Mouse (Mus musculus): Measurements from ENCODE around the gene Rnh1.

Gene Rnh1

GRCm38 (mm10) chr7:141164850-141165249 is 7.8 kb downstream of the Rnh1 start:
- DNase-seq (ENCODE audit: low read depth, low spot score): no peak

- no peak for DNase-seq (ENCODE audit: low read depth, low spot score)
Observed at GRCm38 (mm10) chr7:141164397-141164796, 8.3 kb downstream of the Rnh1 start.

GRCm38 (mm10) chr7:141155362-141155761 is 17.3 kb downstream of the Rnh1 start:
- DNase-seq (ENCODE audit: low read depth, low spot score): no peak

- DNase-seq (ENCODE audit: low read depth, low spot score): no peak
Observed at GRCm38 (mm10) chr7:141148639-141149038, 24.0 kb downstream of the Rnh1 start.

- no peak for DNase-seq (ENCODE audit: low read depth, low spot score)
Observed at GRCm38 (mm10) chr7:141147044-141147443, 25.6 kb downstream of the Rnh1 start.

GRCm38 (mm10) chr7:141146043-141146595 is 26.5 kb downstream of the Rnh1 start:
- DNase-seq (ENCODE audit: low read depth, low spot score): no peak

- DNase-seq (ENCODE audit: low read depth, low spot score): no peak
Observed at GRCm38 (mm10) chr7:141145403-141145802, 27.3 kb downstream of the Rnh1 start.

GRCm38 (mm10) chr7:141144650-141145049 is 28.0 kb downstream of the Rnh1 start:
- DNase-seq (ENCODE audit: low read depth, low spot score): no peak

GRCm38 (mm10) chr7:141143861-141144260 is 28.8 kb downstream of the Rnh1 start:
- no peak for DNase-seq (ENCODE audit: low read depth, low spot score)

GRCm38 (mm10) chr7:141143112-141143511 is 29.5 kb downstream of the Rnh1 start:
- DNase-seq (ENCODE audit: low read depth, low spot score): no peak

GRCm38 (mm10) chr7:141141326-141141725 is 31.3 kb downstream of the Rnh1 start:
- no peak for DNase-seq (ENCODE audit: low read depth, low spot score)

GRCm38 (mm10) chr7:141131904-141132755 is 40.5 kb downstream of the Rnh1 start:
- no peak for DNase-seq (ENCODE audit: low read depth, low spot score)

- DNase-seq (ENCODE audit: low read depth, low spot score): peak; percentile 74
Observed at GRCm38 (mm10) chr7:141131024-141131820, 41.4 kb downstream of the Rnh1 start.

- DNase-seq (ENCODE audit: low read depth, low spot score): no peak
Observed at GRCm38 (mm10) chr7:141123517-141123856, 49.2 kb downstream of the Rnh1 start.

GRCm38 (mm10) chr7:141122689-141123516 is 49.8 kb downstream of the Rnh1 start:
- peak; percentile 94 for DNase-seq (ENCODE audit: low read depth, low spot score)

GRCm38 (mm10) chr7:141122245-141122644 is 50.4 kb downstream of the Rnh1 start, which contains the start of gene Ptdss2:
Gene Ptdss2 (plus strand): TSS chr7:141122382.
- no peak for DNase-seq (ENCODE audit: low read depth, low spot score)

- no peak for DNase-seq (ENCODE audit: low read depth, low spot score)
Observed at GRCm38 (mm10) chr7:141121051-141121531, 51.6 kb downstream of the Rnh1 start.

GRCm38 (mm10) chr7:141120605-141121004 is 52.1 kb downstream of the Rnh1 start:
- no peak for DNase-seq (ENCODE audit: low read depth, low spot score)

GRCm38 (mm10) chr7:141119487-141119886 is 53.2 kb downstream of the Rnh1 start:
- DNase-seq (ENCODE audit: low read depth, low spot score): no peak

GRCm38 (mm10) chr7:141117636-141118035 is 55.0 kb downstream of the Rnh1 start, which contains the start of gene Ano9:
Gene Ano9 (minus strand): TSS chr7:141117806.
- no peak for DNase-seq (ENCODE audit: low read depth, low spot score)

- no peak for DNase-seq (ENCODE audit: low read depth, low spot score)
Observed at GRCm38 (mm10) chr7:141115874-141116273, 56.8 kb downstream of the Rnh1 start.
